Mouse (Mus musculus) embryonic facial prominence, embryonic 11.5 days (tissue): ENCODE measurements at regions not wholly inside any gene's neighbourhood (a gene's known extent, or its start where the extent isn't known, plus 50 kb on each side); places are given as distances from the start of the nearest gene placed in this dataset.

ENCODE experiments used
- ATAC-seq: fragments of 200-750 bp; cut with Nextera tagmentation; replicated peaks from 2 replicates; pipeline ENCODE4 v1.8.0; 2017; ENCODE audit warnings: low read depth; ENCODE audit not compliant: insufficient number of reproducible peaks, low FRiP score, low TSS enrichment
- DNase-seq: peaks from one replicate; pipeline ENCODE4 v3.0.0-alpha.2; 2015; ENCODE audit warnings: low spot score
- H3K27ac ChIP-seq: fragments of 300-500 bp; sonication (generic); replicated peaks from 2 replicates; pipeline ENCODE4 v1.5.1; 2014; ENCODE audit warnings: mild to moderate bottlenecking, low read depth, low read length, control low read depth
- H3K27me3 ChIP-seq: fragments of 300-500 bp; sonication (generic); 2 replicates; pipeline ENCODE4 v1.6.1; 2014; ENCODE audit warnings: mild to moderate bottlenecking, low read length, moderate library complexity, mixed read lengths; ENCODE audit not compliant: control insufficient read depth, insufficient read depth
- H3K36me3 ChIP-seq: fragments of 300-500 bp; sonication (generic); replicated peaks from 2 replicates; pipeline ENCODE4 v1.6.1; 2014; ENCODE audit warnings: low read depth, mild to moderate bottlenecking, low read length, moderate library complexity, mixed read lengths; ENCODE audit not compliant: control insufficient read depth, insufficient read depth
- H3K4me1 ChIP-seq: fragments of 300-500 bp; sonication (generic); 2 replicates; pipeline ENCODE4 v1.6.1; 2014; ENCODE audit warnings: low read length, mixed read lengths; ENCODE audit not compliant: control insufficient read depth, insufficient read depth
- H3K4me2 ChIP-seq: fragments of 300-500 bp; sonication (generic); 2 replicates; pipeline ENCODE4 v1.6.1; 2014; ENCODE audit warnings: low read depth, mild to moderate bottlenecking, control low read depth, low read length, moderate library complexity
- H3K4me3 ChIP-seq: fragments of 300-500 bp; sonication (generic); 2 replicates; pipeline ENCODE4 v1.5.1; 2014; ENCODE audit warnings: low read depth, low read length, control low read depth
- H3K9ac ChIP-seq: fragments of 300-500 bp; sonication (generic); replicated peaks from 2 replicates; pipeline ENCODE4 v1.6.1; 2014; ENCODE audit warnings: mild to moderate bottlenecking, control low read depth, low read length
- H3K9me3 ChIP-seq: fragments of 300-500 bp; sonication (generic); replicated peaks from 2 replicates; pipeline ENCODE4 v1.6.1; 2016; ENCODE audit warnings: mild to moderate bottlenecking, low read length, inconsistent platforms, mixed read lengths; ENCODE audit not compliant: control insufficient read depth
- WGBS: fragments of 180-500 bp; shearing (Covaris S2); extraction: QIAGEN DNeasy Blood & Tissue Kit; methylation state at CpG from one replicate; pipeline ENCODE4 v1.1.7; 2014; 5-methylcytosine and 5-hydroxymethylcytosine counted together

GRCm38 (mm10) chr14:71230484-71231188, 631.0 kb upstream of the Fam160b2 start:
- Histone ChIP-seq H3K27ac (no peak overlapping the region), H3K27me3 (no peaks in the 10 kb centered on the region), H3K9me3 (no peaks in the 10 kb centered on the region), H3K4me2 (no peak overlapping the region), H3K36me3 (no peaks in the 10 kb centered on the region), H3K9ac (no peak overlapping the region), H3K4me1 (no peaks in the 10 kb centered on the region), H3K4me3 (no peak overlapping the region)
- 83% methylated on average over 7 of the region's 7 CpGs for WGBS
- DNase-seq = no peak
- no peak for ATAC-seq

- no peak overlapping the region for H3K9ac ChIP-seq
- no peak overlapping the region for H3K27ac ChIP-seq
- no peak overlapping the region for H3K4me2 ChIP-seq
- ATAC-seq (no peak), DNase-seq (no peak)
- H3K36me3 ChIP-seq = no peaks in the 10 kb centered on the region
- no peaks in the 10 kb centered on the region for H3K9me3 ChIP-seq
- no peak overlapping the region for H3K4me3 ChIP-seq
- no peaks in the 10 kb centered on the region for H3K27me3 ChIP-seq
- no peaks in the 10 kb centered on the region for H3K4me1 ChIP-seq
- 87% methylated on average over 2 of the region's 2 CpGs for WGBS
These were observed 630.3 kb upstream of the Fam160b2 start for GRCm38 (mm10) chr14:71229955-71230354.

- WGBS = 76% methylated on average over 8 of the region's 8 CpGs
- Histone ChIP-seq H3K9me3 (no peaks in the 10 kb centered on the region), H3K27me3 (no peaks in the 10 kb centered on the region)
These were observed 629.3 kb upstream of the Fam160b2 start for GRCm38 (mm10) chr14:71228894-71229446.

GRCm38 (mm10) chr14:71217041-71217440, 617.4 kb upstream of the Fam160b2 start:
- no peaks in the 10 kb centered on the region for H3K4me1 ChIP-seq
- H3K27me3 ChIP-seq = no peaks in the 10 kb centered on the region
- H3K9ac ChIP-seq = no peak overlapping the region
- H3K36me3 ChIP-seq = no peaks in the 10 kb centered on the region
- H3K4me2 ChIP-seq = no peak overlapping the region
- no peak for ATAC-seq
- DNase-seq = no peak
- H3K9me3 ChIP-seq = no peaks in the 10 kb centered on the region
- H3K27ac ChIP-seq = no peak overlapping the region
- 89% methylated on average over 1 of the region's 1 CpGs for WGBS
- no peak overlapping the region for H3K4me3 ChIP-seq

More at GRCm38 (mm10) chr14:71228894-71229446, 629.3 kb upstream of the Fam160b2 start:
- no peak overlapping the region for H3K9ac ChIP-seq
- no peak for ATAC-seq
- H3K4me2 ChIP-seq = no peak overlapping the region
- H3K36me3 ChIP-seq = no peaks in the 10 kb centered on the region
- no peaks in the 10 kb centered on the region for H3K4me1 ChIP-seq
- H3K4me3 ChIP-seq = no peak overlapping the region
- no peak overlapping the region for H3K27ac ChIP-seq
- DNase-seq = no peak

- no peak for ATAC-seq
These were observed 611.8 kb upstream of the Fam160b2 start for GRCm38 (mm10) chr14:71211359-71211978.

GRCm38 (mm10) chr14:71203459-71203858, 603.8 kb upstream of the Fam160b2 start:
- ATAC-seq = no peak
- H3K9me3 ChIP-seq = no peaks in the 10 kb centered on the region
- H3K27ac ChIP-seq = no peak overlapping the region
- DNase-seq = no peak
- no peaks in the 10 kb centered on the region for H3K27me3 ChIP-seq
- H3K4me2 ChIP-seq = no peak overlapping the region
- H3K4me3 ChIP-seq = no peak overlapping the region
- no peak overlapping the region for H3K9ac ChIP-seq
- no peaks in the 10 kb centered on the region for H3K36me3 ChIP-seq
- H3K4me1 ChIP-seq = no peaks in the 10 kb centered on the region
- WGBS = 75% methylated on average over 6 of the region's 6 CpGs

More at GRCm38 (mm10) chr14:71211359-71211978, 611.8 kb upstream of the Fam160b2 start:
- H3K4me3 ChIP-seq = no peak overlapping the region
- H3K9me3 ChIP-seq = no peaks in the 10 kb centered on the region
- no peak overlapping the region for H3K4me2 ChIP-seq
- H3K27ac ChIP-seq = no peak overlapping the region
- DNase-seq = no peak
- 74% methylated on average over 3 of the region's 3 CpGs for WGBS
- H3K27me3 ChIP-seq = no peaks in the 10 kb centered on the region
- no peak overlapping the region for H3K9ac ChIP-seq
- no peaks in the 10 kb centered on the region for H3K4me1 ChIP-seq
- H3K36me3 ChIP-seq = no peaks in the 10 kb centered on the region

GRCm38 (mm10) chr14:71200917-71201316, 601.3 kb upstream of the Fam160b2 start:
- no peak overlapping the region for H3K4me3 ChIP-seq
- H3K9me3 ChIP-seq = no peaks in the 10 kb centered on the region
- H3K36me3 ChIP-seq = no peaks in the 10 kb centered on the region
- H3K4me2 ChIP-seq = no peak overlapping the region
- H3K27ac ChIP-seq = no peak overlapping the region
- WGBS = 89% methylated on average over 1 of the region's 1 CpGs
- H3K9ac ChIP-seq = no peak overlapping the region
- ATAC-seq = no peak
- no peaks in the 10 kb centered on the region for H3K4me1 ChIP-seq
- no peaks in the 10 kb centered on the region for H3K27me3 ChIP-seq
- DNase-seq = no peak

GRCm38 (mm10) chr14:71199178-71199879, 599.7 kb upstream of the Fam160b2 start:
- DNase-seq (peak; percentile 6), ATAC-seq (no peak)
- Histone ChIP-seq H3K9ac (no peak overlapping the region), H3K4me2 (no peak overlapping the region), H3K4me1 (no peaks in the 10 kb centered on the region), H3K4me3 (no peak overlapping the region), H3K27me3 (no peaks in the 10 kb centered on the region), H3K36me3 (no peaks in the 10 kb centered on the region), H3K9me3 (no peaks in the 10 kb centered on the region), H3K27ac (no peak overlapping the region)
- WGBS = 48% methylated on average over 9 of the region's 9 CpGs
